Mouse (Mus musculus) hindbrain, embryonic 10.5 days (tissue): ENCODE measurements around the gene Dnajb8. TPM values are rescaled to one million over a fixed set of nuclear protein-coding genes. Genes with fewer than 3 reads are reported as not detected.

ENCODE experiments used
- DNase-seq: peaks from one replicate; pipeline ENCODE4 v3.0.0-alpha.2; 2017; ENCODE audit warnings: low spot score
- H3K27ac ChIP-seq: fragments of 300-500 bp; sonication (generic); 2 replicates; pipeline ENCODE4 v1.5.1; 2016; ENCODE audit warnings: mild to moderate bottlenecking, moderate library complexity
- H3K27me3 ChIP-seq: fragments of 300-500 bp; sonication (generic); 2 replicates; pipeline ENCODE4 v1.6.1; 2016; ENCODE audit warnings: mild to moderate bottlenecking; ENCODE audit not compliant: poor library complexity, insufficient read depth, severe bottlenecking
- H3K36me3 ChIP-seq: fragments of 300-500 bp; sonication (generic); 2 replicates; pipeline ENCODE4 v1.6.1; 2016; ENCODE audit warnings: mild to moderate bottlenecking, moderate library complexity
- H3K4me1 ChIP-seq: fragments of 300-500 bp; sonication (generic); replicated peaks from 2 replicates; pipeline ENCODE4 v1.6.1; 2016; ENCODE audit warnings: mild to moderate bottlenecking
- H3K4me3 ChIP-seq: fragments of 300-500 bp; sonication (generic); 2 replicates; pipeline ENCODE4 v1.5.1; 2016; ENCODE audit warnings: mild to moderate bottlenecking, moderate library complexity
- H3K9me3 ChIP-seq: fragments of 300-500 bp; sonication (generic); 2 replicates; pipeline ENCODE4 v1.6.1; 2016; ENCODE audit warnings: mild to moderate bottlenecking, moderate library complexity
- WGBS: fragments of 180-500 bp; shearing (Covaris S2); methylation state at CpG from one replicate; pipeline ENCODE4 v1.1.7; 2016; 5-methylcytosine and 5-hydroxymethylcytosine counted together
- polyA plus RNA-seq: library from polyadenylated mRNA; unstranded; fragments of >200 nt; fragmentation: Nextera tagmentation; extraction: Ambion mirVana; gene quantifications from 2 replicates; pipeline ENCODE4 v1.2.1, GENCODE M21; 2016

Gene Dnajb8
- polyA plus RNA-seq, 1 experiment from 2014 or later: not detected

DNA sequence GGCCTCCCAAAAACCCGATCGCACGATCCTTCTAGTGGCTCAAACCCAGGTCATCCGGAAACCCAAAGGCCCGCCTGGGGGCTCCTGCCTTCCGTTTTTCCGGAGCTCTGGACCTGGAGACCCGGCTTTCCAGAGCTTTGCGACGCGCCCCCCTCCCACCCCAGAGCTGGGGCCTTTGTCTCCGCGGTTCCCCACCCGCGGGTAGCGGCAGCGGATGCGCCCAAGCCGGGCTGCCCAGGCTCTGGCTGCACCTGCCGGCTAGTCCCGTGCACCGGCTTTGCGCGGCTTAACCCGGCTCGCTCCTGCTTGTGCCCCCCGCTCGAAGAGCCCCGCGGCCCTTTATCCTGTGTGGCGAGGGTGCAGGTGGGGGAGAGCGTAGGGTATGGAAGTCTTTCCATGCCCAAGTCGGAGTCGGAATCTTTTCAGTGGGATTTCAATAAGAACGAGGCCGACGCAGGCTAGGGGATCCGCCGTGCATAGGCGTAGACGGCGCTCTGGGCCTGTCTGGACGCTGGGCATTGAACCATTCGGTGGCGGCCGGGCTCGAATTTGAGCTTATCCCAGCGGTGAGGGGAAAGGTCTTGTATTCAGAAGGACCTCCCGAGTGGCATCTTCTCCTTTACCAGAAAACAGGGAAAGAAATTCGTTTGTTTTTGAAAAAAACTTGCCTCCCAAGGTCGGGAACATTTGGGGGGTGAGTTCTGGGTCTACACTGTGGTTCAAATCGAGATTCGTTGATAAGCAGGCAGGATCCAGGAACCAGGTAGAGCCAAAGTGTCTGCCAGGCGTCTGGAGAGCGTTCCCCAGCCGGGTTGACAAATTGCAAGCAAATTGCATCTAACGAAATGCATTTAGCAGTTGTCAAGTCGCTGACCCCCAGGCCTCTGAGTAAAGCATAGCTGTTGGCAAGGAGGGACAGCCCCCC, 27.8 kb upstream of the Dnajb8 start:
- DNase-seq: peak; percentile 66
- Histone ChIP-seq H3K36me3 (no peaks in the 10 kb centered on the region), H3K27ac (peak overlapping the region; percentile 70), H3K27me3 (peaks cover 100% of the 10 kb centered on the region), H3K9me3 (no peaks in the 10 kb centered on the region), H3K4me1 (peaks cover 67% of the 10 kb centered on the region), H3K4me3 (peak overlapping the region; percentile 43)
- WGBS: under 1% methylated on average over 58 of the region's 58 CpGs

DNA sequence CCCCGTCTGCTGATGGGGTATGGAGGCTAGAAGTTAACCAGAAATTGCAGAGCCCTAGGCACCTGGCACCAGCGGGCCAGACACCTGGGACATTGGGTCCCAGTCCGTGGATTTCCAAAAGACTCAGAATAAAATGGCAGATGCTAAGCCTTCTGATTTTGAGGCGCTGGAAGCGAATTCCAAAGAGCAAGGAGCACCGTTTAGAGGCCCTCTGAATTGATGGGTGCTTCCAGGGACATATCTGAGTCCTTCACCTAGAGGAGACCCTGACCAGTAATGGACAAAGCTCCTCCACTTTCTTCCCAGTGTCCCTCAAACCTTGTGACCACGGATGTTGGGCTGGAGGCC, 27.1 kb upstream of the Dnajb8 start:
- 3% methylated on average over 7 of the region's 7 CpGs for WGBS
- Histone ChIP-seq H3K4me3 (peak overlapping the region; percentile 43; the same call in 1 of the 2 replicates), H3K9me3 (no peaks in the 10 kb centered on the region), H3K36me3 (no peaks in the 10 kb centered on the region), H3K27ac (no peak overlapping the region), H3K4me1 (peaks cover 67% of the 10 kb centered on the region), H3K27me3 (peaks cover 100% of the 10 kb centered on the region)
- peak; percentile 54 for DNase-seq

DNA sequence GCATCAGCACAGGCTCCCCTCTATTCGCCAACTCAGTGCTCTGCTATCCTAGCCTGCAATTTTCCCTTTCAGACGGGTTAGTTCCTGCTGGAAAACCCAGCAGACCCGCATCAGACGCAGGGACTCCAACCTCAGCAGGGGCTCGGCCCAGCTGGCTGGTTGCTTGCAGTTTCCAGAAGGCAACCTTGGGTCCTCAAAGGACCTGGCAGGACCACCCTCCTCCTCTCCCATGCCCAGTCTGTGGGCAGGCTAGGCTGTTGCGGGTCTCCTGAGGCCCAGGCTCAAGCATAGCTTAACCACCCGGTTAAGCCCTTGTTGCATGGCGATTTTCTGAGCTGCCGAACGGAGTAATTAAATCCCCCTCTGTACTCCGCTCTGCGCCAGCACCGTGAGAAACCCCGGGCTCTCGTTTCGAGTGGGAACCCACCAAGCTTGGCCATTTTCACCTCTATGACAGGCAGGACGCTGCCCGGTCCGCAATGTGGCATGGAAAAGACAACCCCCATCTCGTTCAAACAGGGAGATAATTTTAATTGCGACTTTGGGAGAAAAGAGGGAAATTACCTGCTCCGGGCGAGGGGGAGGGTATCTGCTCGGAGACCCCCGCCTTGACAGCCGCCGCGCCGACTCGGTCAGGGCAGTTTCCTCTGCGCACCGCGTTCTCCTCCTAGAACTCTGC, 25.9 kb upstream of the Dnajb8 start:
- peaks cover 66% of the 10 kb centered on the region for H3K4me1 ChIP-seq
- under 1% methylated on average over 33 of the region's 33 CpGs for WGBS
- peak overlapping the region; percentile 74 for H3K27ac ChIP-seq

DNA sequence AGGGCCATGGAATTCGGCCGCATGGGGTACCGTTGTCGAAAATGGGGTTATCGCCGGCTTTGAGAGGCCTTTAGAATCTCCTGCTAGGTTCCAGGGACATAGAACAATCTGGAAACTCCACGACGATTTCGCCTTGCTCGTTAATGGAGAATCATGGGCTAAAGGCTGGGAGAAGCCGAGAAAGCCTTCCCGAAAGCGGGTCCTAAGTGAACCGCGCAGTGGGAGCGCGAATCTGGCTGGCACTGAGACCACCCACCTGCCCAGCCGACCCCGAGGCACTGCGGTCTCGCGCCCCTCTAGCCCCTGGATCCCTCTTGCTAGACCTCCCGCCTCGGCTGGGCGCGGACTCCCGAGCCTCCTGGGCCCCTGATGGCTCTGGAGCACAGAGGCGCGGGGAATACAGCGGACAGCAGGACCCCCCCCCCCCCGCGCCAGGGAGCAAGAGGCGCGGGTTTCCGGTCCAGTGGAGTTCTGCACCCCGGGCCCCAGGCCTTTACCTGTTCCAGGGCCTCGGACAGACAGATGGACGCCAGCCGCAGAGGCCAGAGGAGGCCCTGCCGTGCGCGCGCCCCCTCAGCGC, 25.2 kb upstream of the Dnajb8 start:
- WGBS: under 1% methylated on average over 44 of the region's 44 CpGs
- DNase-seq: peak; percentile 67
- H3K27ac ChIP-seq: peak overlapping the region; percentile 74
- H3K36me3 ChIP-seq: no peaks in the 10 kb centered on the region
- H3K9me3 ChIP-seq: no peaks in the 10 kb centered on the region
- H3K27me3 ChIP-seq: peaks cover 100% of the 10 kb centered on the region
- H3K4me3 ChIP-seq: peak overlapping the region; percentile 56
- peaks cover 69% of the 10 kb centered on the region for H3K4me1 ChIP-seq

More for the DNA sequence above, 25.9 kb upstream of the Dnajb8 start:
- peak; percentile 57 for DNase-seq
- Histone ChIP-seq H3K9me3 (no peaks in the 10 kb centered on the region), H3K27me3 (peaks cover 100% of the 10 kb centered on the region), H3K4me3 (peak overlapping the region; percentile 56), H3K36me3 (no peaks in the 10 kb centered on the region)

DNA sequence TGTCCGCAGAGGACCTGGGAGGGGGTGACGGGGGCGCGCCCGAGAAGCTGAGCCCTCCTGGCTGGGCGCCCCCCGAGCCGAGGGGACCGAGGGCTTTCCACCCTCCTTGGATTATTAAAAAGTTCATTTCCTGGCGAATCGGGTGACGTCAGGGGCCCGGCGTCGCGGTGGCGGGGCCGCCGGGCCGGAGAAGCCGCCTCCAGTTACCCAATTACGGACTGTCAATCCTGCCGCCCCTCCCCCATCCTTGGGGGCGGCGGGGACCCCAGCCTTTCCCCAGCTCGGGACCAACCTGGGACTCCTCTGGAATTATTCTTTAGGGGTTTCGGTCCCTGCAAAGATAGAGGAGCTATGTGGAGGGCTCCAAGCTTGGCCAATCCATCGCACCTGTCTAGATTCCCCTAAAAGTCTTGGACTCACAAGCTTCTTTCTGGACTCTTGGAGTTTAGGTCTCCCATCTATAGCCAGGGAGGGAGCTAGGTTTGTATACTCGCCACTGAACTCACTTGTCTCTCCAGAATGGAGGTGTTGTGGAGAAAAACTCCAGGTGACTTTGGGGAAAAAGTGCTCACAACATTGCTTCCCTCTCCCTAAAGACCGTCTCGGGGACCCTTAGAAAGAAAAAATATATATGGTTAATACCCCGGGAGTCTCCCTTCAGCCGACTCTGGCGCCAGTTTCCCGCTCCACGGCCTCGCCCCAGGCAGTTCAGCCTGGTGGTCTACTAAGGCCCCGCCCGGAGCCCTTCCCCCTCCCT, 24.6 kb upstream of the Dnajb8 start:
- WGBS: under 1% methylated on average over 39 of the region's 39 CpGs
- no peak for DNase-seq
- H3K36me3 ChIP-seq: no peaks in the 10 kb centered on the region
- peak overlapping the region; percentile 56 for H3K4me3 ChIP-seq
- H3K4me1 ChIP-seq: peaks cover 69% of the 10 kb centered on the region
- no peaks in the 10 kb centered on the region for H3K9me3 ChIP-seq
- peak overlapping the region; percentile 77 for H3K27ac ChIP-seq
- H3K27me3 ChIP-seq: peaks cover 100% of the 10 kb centered on the region

DNA sequence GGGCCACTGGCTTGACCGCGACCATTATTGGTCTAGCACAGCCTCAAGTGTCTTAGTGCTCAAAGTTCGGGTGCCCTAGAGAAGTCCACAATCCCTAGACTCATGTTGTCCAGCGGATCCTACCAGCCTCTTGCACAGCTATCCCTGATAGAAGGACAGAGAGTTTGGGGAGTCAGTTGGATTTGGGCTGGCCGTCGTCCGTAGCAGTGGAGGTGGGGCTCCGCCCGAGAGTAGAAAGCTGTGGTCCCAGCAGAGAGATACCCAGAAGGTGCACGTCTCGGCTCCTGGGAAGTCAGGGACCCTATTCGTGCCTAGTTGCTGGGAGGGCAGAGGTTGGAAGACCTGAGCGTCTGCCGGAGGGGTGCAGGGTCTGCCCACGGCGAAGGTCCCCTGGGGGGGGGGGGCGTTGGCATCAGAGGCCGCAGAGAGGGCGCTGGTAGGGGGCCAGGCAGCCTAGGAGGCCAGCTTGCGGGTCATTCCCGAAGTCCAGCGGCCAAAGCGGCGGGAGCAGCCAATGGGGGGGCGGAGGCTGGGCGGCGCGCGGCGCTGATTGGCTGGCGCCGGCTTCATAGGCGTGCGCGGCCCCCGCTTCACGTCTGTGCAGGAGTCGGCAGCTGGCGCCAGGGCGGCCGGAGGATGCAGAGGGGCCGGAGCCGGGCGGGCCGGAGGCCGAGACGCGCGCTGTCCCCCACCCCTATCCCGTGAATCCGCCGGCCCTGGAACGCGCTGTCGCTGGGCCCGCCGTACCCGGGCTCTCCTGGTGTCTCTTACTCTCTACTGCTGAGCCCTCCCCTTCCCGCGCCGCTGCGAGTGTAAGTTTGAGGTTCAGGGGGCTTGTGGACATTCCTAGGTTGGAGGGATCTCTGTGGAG, 23.8 kb upstream of the Dnajb8 start:
- Histone ChIP-seq H3K9me3 (no peaks in the 10 kb centered on the region), H3K4me3 (peak overlapping the region; percentile 56), H3K27me3 (peaks cover 100% of the 10 kb centered on the region), H3K4me1 (peaks cover 74% of the 10 kb centered on the region), H3K36me3 (no peaks in the 10 kb centered on the region), H3K27ac (peak overlapping the region; percentile 77)
- under 1% methylated on average over 58 of the region's 62 CpGs for WGBS
- peak; percentile 88 for DNase-seq

DNA sequence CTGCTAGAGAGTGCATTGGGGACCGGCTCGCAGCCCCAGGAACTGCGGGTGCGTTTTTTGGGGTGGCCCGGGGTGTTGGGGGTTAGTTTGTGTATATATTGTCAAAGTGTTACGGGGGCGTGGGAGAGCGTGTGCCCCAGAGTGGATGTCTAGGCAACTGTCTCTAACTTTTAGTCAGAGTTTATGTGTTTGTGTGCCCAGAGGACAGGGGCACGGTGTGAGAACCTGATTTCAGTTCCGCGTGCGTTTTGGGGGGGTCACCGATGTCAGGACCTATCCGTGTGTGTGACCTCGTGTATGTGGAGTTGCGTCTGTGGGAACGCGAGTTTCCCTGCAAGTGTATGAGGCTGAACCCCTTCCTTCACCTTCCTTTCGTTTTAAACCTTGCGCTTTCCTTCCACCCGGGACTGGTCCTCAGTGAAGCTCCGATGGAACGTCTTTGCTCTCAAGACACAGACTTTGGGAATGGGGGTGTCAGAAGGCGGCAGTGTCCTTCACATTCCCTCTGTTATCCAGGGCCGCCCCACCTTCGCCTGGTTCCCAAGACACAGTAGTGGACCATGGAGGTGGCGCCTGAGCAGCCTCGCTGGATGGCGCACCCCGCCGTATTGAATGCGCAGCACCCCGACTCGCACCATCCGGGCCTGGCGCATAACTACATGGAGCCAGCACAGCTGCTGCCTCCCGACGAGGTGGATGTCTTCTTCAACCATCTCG, 22.9 kb upstream of the Dnajb8 start:
- Histone ChIP-seq H3K27ac (peak overlapping the region; percentile 77), H3K9me3 (no peaks in the 10 kb centered on the region), H3K36me3 (no peaks in the 10 kb centered on the region), H3K27me3 (peaks cover 100% of the 10 kb centered on the region), H3K4me3 (peak overlapping the region; percentile 56), H3K4me1 (peaks cover 73% of the 10 kb centered on the region)
- DNase-seq: peak; percentile 43
- WGBS: 1% methylated on average over 39 of the region's 39 CpGs

DNA sequence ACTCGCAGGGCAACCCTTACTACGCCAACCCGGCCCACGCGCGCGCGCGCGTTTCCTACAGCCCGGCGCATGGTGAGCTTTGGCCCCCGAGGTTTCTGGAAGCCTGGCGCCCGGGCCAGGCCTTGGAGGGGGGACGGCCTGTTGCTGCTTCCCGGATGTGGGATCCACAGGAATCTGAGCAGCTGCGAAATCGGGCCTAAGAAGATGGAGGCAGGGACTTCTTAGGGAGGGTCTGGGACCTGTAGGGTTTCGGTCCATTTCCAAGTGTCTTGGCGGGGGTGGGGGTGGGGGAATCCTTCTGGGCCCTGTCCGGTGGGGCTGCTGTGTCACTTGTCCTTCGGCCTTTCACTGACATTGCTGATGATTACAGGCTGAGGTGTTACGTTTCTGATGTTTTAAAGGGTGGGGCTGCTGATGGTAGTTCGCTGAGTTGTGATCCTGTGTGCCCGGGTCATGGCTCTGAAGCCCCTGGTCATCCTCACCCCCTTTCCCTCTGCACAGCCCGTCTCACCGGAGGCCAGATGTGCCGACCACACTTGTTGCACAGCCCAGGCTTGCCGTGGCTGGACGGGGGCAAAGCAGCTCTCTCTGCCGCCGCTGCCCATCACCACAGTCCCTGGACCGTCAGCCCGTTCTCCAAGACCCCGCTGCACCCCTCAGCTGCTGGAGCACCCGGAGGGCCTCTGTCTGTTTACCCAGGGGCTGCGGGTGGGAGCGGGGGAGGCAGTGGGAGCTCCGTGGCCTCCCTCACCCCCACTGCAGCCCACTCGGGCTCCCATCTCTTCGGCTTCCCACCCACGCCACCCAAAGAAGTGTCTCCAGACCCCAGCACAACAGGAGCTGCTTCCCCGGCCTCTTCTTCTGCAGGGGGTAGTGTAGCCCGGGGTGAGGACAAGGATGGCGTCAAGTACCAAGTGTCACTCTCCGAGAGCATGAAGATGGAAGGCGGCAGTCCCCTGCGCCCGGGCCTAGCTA, 22.1 kb upstream of the Dnajb8 start:
- DNase-seq: peak; percentile 36
- 2% methylated on average over 50 of the region's 50 CpGs for WGBS
- H3K4me3 ChIP-seq: peak overlapping the region; percentile 56
- peaks cover 75% of the 10 kb centered on the region for H3K4me1 ChIP-seq
- peaks cover 100% of the 10 kb centered on the region for H3K27me3 ChIP-seq
- H3K27ac ChIP-seq: peak overlapping the region; percentile 29; the same call in 1 of the 2 replicates
- H3K36me3 ChIP-seq: no peaks in the 10 kb centered on the region
- H3K9me3 ChIP-seq: no peaks in the 10 kb centered on the region

DNA sequence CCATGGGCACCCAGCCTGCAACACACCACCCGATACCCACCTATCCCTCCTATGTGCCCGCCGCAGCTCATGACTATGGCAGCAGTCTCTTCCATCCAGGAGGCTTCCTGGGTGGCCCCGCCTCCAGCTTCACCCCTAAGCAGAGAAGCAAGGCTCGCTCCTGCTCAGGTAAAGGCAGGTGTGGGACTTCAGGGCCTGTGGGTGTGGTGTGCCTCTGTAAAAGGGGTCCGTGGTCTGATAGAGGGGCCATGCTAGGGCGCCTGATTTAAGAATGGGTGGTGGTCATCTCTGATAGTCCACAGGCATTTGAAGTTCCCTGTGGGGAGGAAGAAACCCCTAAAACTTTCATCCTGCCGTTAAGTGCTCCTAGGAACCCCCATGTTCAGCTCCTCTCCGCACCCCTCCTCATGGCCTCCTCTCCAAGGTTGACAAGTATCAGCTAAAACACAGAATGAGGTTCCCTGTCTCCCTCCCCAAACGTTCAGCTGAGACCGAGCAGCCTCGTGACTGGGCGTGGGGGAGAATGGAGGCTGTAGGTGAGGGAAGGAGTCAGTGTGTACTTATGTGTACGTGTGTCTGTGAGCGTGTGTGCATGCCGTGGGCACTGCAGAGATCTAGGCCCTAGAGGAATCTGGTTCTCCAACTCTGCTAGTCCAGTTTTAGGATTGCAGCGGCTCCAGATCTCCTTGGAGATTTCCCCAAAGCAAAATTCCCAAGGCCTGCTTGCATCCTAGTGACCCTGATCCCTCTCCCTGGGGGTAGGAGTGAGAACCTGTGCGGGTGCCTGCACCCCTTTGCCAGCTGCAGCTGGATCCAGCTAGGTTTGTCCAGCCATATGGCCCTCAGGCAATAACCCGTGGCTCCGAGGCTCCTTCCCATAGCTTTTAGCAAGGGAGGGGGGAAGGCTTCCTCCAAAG, 21.1 kb upstream of the Dnajb8 start:
- 5% methylated on average over 20 of the region's 20 CpGs for WGBS
- H3K27ac ChIP-seq: no peak overlapping the region
- DNase-seq: peak; percentile 27
- peaks cover 100% of the 10 kb centered on the region for H3K27me3 ChIP-seq
- peak overlapping the region; percentile 56 for H3K4me3 ChIP-seq
- no peaks in the 10 kb centered on the region for H3K36me3 ChIP-seq
- H3K4me1 ChIP-seq: peaks cover 82% of the 10 kb centered on the region
- H3K9me3 ChIP-seq: no peaks in the 10 kb centered on the region
